Mouse (Mus musculus) adrenal gland, postnatal 0 days (tissue): Measurements from ENCODE around the gene Ibtk. TPM values are rescaled to one million over a fixed set of nuclear protein-coding genes. Genes with fewer than 3 reads are reported as not detected.

Source experiments
- polyA plus RNA-seq: library from polyadenylated mRNA; unstranded; fragments of >200 nt; fragmentation: Nextera tagmentation; extraction: Ambion mirVana; gene quantifications from 2 replicates; pipeline ENCODE4 v1.2.1, GENCODE M21; 2015

Gene Ibtk
- 12.6 and 16.7 TPM in 2 replicates for polyA plus RNA-seq

GRCm38 (mm10) chr9:85749142-85749921 lies at the start of gene Ibtk:
Ibtk (minus strand) TSS chr9:85749334.

Other genes with a start within 250 kb of the Ibtk start
- gene Tpbg, start 93.0 kb upstream of the Ibtk start, polyA plus RNA-seq = 6.1 and 6.6 TPM in 2 replicates